Mouse (Mus musculus): ENCODE measurements around the gene Htra1. TPM values are rescaled to one million over a fixed set of nuclear protein-coding genes. Genes with fewer than 3 reads are reported as not detected.

Htra1 gene
- polyA plus RNA-seq, 1 experiment = 37.7 TPM

DNA sequence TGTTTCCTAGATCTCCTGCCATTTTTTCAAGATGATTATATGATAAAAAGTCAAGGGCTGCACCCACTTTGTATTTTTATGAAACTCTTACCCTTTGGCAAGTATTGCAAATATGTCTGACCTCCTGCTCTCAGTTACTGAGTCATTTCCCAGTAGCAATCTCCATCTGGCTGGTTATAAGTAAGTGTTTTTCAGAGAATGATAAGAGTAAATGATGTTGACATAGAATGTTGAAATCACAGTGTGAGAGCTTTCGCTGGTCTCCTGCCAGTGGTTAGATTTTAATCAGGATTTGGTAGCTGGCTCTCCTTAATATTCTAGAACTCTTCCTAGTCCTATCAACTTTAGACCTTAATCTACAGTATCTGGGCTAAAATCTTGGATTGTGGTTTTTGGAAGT is 76.0 kb downstream of the Htra1 start:
- H3K36me3 ChIP-seq (ENCODE audit: control insufficient read depth, insufficient read depth, low read length) = no peaks in the 10 kb centered on the region

DNA sequence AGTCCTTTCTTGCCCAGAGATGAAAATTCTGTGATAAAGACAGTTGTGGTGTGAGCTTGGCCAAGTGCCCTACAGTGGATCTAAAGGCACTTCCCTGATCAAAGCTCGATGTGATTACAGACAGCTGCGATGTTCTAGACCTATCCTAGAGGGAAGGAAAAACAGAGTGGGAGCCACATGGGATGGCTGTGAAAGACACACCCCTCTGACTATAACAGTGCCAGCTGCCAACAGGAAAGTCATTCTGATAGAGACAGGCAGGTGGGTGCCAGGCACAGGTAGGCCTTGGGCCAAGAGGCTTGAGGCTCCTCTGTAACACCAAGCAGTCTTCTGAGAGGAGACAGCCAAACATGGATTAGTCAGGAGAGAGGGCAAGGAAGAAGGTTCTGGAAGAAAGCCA is 83.3 kb downstream of the Htra1 start:
- Histone ChIP-seq H3K36me3 (ENCODE audit: control insufficient read depth, insufficient read depth, low read length) (no peaks in the 10 kb centered on the region), H3K27me3 (ENCODE audit: control insufficient read depth, insufficient read depth, low read length) (no peaks in the 10 kb centered on the region), H3K4me3 (ENCODE audit: extremely low read depth, insufficient read depth, insufficient read length) (no peak overlapping the region), H3K4me1 (ENCODE audit: control insufficient read depth, insufficient read depth, insufficient read length) (no peaks in the 10 kb centered on the region), H3K27ac (ENCODE audit: insufficient read depth, low read length) (no peak overlapping the region)
- DNase-seq (ENCODE audit: low read depth in 1 of 2, low spot score in 2 of 2) = no peak
- WGBS = 88% methylated on average over 2 of the region's 2 CpGs
- TF ChIP-seq CTCF (IDR thresholded peaks at IDR 0.05; ENCODE audit: extremely low read depth, insufficient read depth, insufficient read length, insufficient replicate concordance) = no peak
- TF ChIP-seq POLR2A (IDR thresholded peaks at IDR 0.05; ENCODE audit: low read depth, low read length) = no peak

More for the DNA sequence above, 76.0 kb downstream of the Htra1 start:
- no peak for TF ChIP-seq POLR2A (IDR thresholded peaks at IDR 0.05; ENCODE audit: low read depth, low read length)
- no peak for TF ChIP-seq CTCF (IDR thresholded peaks at IDR 0.05; ENCODE audit: extremely low read depth, insufficient read depth, insufficient read length, insufficient replicate concordance)
- no peak for DNase-seq (ENCODE audit: low read depth in 1 of 2, low spot score in 2 of 2)
- no peaks in the 10 kb centered on the region for H3K4me1 ChIP-seq (ENCODE audit: control insufficient read depth, insufficient read depth, insufficient read length)
- H3K27me3 ChIP-seq (ENCODE audit: control insufficient read depth, insufficient read depth, low read length) = no peaks in the 10 kb centered on the region
- no peak overlapping the region for H3K4me3 ChIP-seq (ENCODE audit: extremely low read depth, insufficient read depth, insufficient read length)
- 81% methylated on average over 1 of the region's 1 CpGs for WGBS
- no peak overlapping the region for H3K27ac ChIP-seq (ENCODE audit: insufficient read depth, low read length)

DNA sequence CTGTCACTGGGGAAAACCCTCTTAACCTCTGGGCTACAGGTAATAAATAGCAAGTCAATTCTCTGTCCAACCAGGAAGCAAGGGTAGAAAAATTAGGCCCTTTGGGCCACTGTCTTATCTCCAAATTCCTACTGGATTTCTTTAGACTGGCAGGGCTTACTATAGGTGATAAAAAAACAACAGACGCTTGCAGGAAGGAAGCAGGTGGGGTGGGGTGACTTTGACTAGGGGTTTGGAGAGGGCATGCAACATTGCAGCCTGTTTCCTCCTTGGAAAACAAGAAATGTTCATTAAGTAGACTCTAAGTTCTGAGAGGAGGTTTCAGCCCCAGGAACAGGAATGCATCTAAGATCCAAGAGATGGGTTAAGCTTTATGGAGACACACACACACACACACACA is 88.9 kb downstream of the Htra1 start:
- no peaks in the 10 kb centered on the region for H3K36me3 ChIP-seq (ENCODE audit: control insufficient read depth, insufficient read depth, low read length)
- H3K4me1 ChIP-seq (ENCODE audit: control insufficient read depth, insufficient read depth, insufficient read length) = no peaks in the 10 kb centered on the region
- no peak for DNase-seq (ENCODE audit: low read depth in 1 of 2, low spot score in 2 of 2)
- H3K4me3 ChIP-seq (ENCODE audit: extremely low read depth, insufficient read depth, insufficient read length) = no peak overlapping the region
- no peaks in the 10 kb centered on the region for H3K27me3 ChIP-seq (ENCODE audit: control insufficient read depth, insufficient read depth, low read length)
- TF ChIP-seq CTCF (IDR thresholded peaks at IDR 0.05; ENCODE audit: extremely low read depth, insufficient read depth, insufficient read length, insufficient replicate concordance) (no peak), POLR2A (IDR thresholded peaks at IDR 0.05; ENCODE audit: low read depth, low read length) (no peak)
- 19% methylated on average over 1 of the region's 1 CpGs for WGBS
- H3K27ac ChIP-seq (ENCODE audit: insufficient read depth, low read length) = no peak overlapping the region

DNA sequence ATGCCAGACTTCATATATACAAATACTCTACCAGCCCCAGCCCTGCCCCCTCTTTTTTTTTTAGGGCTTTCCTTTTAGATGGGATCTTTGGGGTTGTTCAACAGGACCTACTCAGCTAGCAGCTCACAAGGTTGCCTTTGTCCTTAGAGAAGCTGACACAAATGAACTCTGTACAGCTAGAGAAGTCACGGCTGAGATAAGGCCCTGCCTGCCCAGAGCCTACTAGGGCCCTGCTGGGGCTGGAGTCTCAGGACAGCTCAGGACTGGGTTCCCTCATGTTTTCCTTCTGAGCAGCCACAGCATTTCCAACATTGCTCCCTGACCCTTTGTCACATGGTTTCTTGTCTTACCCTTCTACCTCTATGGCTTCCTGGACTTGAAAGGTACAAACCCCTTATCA is 91.6 kb downstream of the Htra1 start:
- no peak overlapping the region for H3K4me3 ChIP-seq (ENCODE audit: extremely low read depth, insufficient read depth, insufficient read length)
- no peaks in the 10 kb centered on the region for H3K27me3 ChIP-seq (ENCODE audit: control insufficient read depth, insufficient read depth, low read length)
- H3K27ac ChIP-seq (ENCODE audit: insufficient read depth, low read length) = no peak overlapping the region
- no peaks in the 10 kb centered on the region for H3K36me3 ChIP-seq (ENCODE audit: control insufficient read depth, insufficient read depth, low read length)
- no peak for TF ChIP-seq POLR2A (IDR thresholded peaks at IDR 0.05; ENCODE audit: low read depth, low read length)
- no peak for TF ChIP-seq CTCF (IDR thresholded peaks at IDR 0.05; ENCODE audit: extremely low read depth, insufficient read depth, insufficient read length, insufficient replicate concordance)
- no peak for DNase-seq (ENCODE audit: low read depth in 1 of 2, low spot score in 2 of 2)
- 94% methylated on average over 1 of the region's 1 CpGs for WGBS
- H3K4me1 ChIP-seq (ENCODE audit: control insufficient read depth, insufficient read depth, insufficient read length) = no peaks in the 10 kb centered on the region

DNA sequence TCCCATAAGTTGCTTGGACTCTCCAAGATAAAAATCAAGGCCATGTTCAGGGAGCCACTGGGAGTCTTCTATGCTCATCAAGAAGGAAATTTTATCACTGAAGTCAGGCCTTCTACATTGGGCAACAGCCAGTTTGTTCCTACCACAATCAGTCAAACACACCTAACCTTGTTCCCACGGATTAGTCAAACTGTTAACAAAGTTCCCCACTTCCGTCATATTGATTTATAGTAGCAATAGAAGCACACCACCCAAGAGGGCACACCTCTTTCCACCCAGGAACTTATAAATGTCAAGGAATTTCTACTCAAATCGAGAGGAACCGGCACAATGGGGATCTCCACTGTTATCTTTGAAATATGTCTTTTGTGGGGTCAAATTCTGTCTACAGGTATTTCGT is 95.8 kb downstream of the Htra1 start, which contains the start of gene Dmbt1:
TSS of gene Dmbt1 (plus strand) at position 299 of the 400 bp plus-strand sequence.
- Histone ChIP-seq H3K4me3 (ENCODE audit: extremely low read depth, insufficient read depth, insufficient read length) (no peak within 1 kb of the TSS), H3K4me1 (ENCODE audit: control insufficient read depth, insufficient read depth, insufficient read length) (no peaks in the 10 kb centered on the region), H3K27ac (ENCODE audit: insufficient read depth, low read length) (no peak within 1 kb of the TSS), H3K36me3 (ENCODE audit: control insufficient read depth, insufficient read depth, low read length) (no peaks in the 10 kb centered on the region), H3K27me3 (ENCODE audit: control insufficient read depth, insufficient read depth, low read length) (no peaks in the 10 kb centered on the region)
- no peak for DNase-seq (ENCODE audit: low read depth in 1 of 2, low spot score in 2 of 2)
- TF ChIP-seq POLR2A (IDR thresholded peaks at IDR 0.05; ENCODE audit: low read depth, low read length) = no peak
- no peak for TF ChIP-seq CTCF (IDR thresholded peaks at IDR 0.05; ENCODE audit: extremely low read depth, insufficient read depth, insufficient read length, insufficient replicate concordance)
- 70% methylated on average over 5 of the region's 5 CpGs for WGBS

Other genes with a start within 250 kb of the Htra1 start
- gene Btbd16, start 162.0 kb upstream of the Htra1 start, polyA plus RNA-seq (2012; rRNA removed) = 0.16 and 0.20 TPM in 2 replicates
- gene Plekha1, start 70.4 kb upstream of the Htra1 start, polyA plus RNA-seq (2012; rRNA removed) = 22.4 and 22.5 TPM in 2 replicates
- 114 and 117 TPM in 2 replicates for gene Dmbt1, start 95.9 kb downstream of the Htra1 start, polyA plus RNA-seq (2012; rRNA removed)
- gene 4933402N03Rik, start 210.2 kb downstream of the Htra1 start, polyA plus RNA-seq (2012; rRNA removed) = not detected in 2 replicates
- 0.32 and 0.41 TPM in 2 replicates for gene 5430419D17Rik, start 238.3 kb downstream of the Htra1 start, polyA plus RNA-seq (2012; rRNA removed)